Mouse (Mus musculus) c-Kit-negative CD71-positive TER-119-positive erythroid progenitor cells, embryonic 14.5 days (primary cell): Measurements from ENCODE around the gene Cdkl2.
A peak's percentile ranks its signal among the peaks of the same experiment; 100 is the strongest.

ENCODE experiments used
- DNase-seq: peaks from one replicate; pipeline ENCODE4 v3.0.0-alpha.2; 2013; ENCODE audit warnings: low read depth, low spot score

Gene Cdkl2

DNA sequence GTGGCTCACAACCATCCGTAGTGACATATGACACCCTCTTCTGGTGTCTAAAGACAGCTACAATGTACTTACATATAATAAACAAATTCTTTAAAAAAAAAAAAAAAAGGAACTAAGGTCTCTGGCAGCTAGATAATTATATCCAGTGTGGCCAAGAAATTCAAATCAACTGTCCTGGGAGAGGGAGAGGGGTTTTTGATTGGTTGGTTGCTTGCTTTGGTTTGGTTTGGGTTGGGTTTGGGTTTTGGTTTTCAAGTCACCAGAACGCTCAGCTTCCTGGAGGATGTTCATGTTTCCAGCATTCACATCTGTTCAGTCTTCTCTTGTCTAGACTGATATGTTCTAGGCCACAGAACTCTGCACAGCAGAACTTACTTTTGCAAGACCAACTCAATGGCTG, 50.6 kb downstream of the Cdkl2 start:
- no peak for DNase-seq

DNA sequence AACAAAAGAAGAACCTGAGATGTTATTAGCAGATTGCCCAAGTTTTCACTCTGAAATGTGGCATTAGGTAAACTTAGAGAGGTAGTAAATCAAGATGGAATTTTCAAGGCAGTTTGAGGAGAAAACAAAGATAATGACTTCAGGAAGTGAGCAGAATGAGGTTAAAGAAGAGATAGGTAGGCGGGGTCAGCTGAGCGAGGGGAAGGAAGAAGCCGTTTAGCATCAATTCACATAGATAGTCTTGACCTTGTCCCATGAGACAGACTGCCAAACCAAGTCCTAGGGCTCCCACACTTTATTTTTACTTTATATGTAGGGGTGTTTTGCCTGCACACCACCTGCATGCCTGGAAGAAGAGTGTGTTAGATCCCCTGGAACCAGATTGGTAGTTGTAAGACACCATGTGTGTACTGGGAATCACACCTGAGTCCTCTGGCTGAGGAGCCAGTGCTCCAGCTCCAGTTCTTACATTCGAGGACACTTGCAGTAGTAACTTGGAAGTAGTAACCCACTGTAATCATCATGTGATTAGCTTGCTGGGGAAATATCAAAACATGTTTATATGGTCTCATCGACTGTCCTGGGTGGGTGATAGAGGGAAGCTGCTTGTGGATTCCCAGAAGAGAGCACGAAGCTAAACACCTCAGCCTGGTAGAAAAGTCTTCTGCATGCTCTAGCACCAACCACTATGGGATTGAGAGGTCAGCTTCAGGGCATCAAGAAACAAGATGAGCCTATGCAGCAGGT, 52.3 kb downstream of the Cdkl2 start:
- no peak for DNase-seq

DNA sequence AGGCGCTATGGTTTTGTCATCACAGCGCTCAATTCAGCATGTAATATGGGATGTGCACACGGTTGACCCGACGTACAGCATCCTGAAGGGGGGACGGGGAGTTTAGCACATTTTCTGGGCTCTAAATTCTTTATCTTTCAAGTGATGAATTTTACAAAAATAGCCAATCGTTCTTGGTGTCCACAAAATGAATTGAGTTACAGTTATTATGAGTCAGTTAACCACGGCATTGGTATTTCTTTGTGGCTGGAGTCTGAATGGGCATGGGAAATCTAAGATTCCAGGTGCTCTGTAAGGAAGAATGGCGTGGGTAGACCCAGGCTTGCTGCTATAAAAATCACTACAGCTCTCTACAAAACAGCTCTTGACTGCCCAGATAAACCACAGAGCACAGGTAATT, 54.4 kb downstream of the Cdkl2 start:
- DNase-seq, result no peak

DNA sequence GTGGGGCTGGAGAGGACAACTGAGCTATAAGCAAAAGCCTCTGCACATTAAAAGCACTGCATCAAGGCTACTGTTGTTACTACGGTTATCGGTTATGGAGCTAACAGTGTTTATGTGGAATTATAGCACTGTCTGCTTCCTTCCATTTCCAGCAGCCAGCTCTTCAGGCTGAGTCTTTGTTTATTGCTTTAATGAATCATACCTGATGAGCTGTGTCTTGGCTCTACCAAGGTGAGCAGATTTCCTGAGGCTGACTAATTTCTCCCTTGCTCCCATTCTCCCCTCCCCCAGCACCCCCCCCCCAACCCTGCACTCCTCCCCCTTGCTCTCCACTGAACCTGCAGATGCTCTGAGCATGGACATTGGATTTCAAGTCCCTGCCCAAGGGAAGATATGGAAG, 55.9 kb downstream of the Cdkl2 start:
- DNase-seq, result no peak

DNA sequence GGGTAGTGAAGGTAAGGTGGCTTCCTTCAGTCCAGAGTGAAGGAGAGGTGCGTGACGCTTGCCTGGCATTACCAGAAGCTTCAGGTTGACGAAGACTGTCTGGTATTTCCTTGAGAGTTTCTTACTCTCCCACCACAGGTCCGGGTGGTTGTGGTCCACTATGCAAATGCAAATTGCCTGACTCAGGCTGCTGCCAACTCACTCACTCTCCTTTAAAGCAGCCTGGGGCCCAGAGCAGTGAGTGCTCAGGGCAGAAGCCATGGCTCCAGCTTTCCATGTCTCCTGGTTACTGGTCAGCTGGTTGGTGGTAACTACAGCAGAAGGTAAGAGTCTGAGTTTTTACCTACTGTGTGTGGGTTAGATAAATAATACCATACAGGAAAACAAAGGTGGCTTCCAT, 56.4 kb downstream of the Cdkl2 start, which contains the start of gene Odaph:
TSS of gene Odaph (plus strand) at position 240 of the 400 bp plus-strand sequence.
- DNase-seq, result no peak

DNA sequence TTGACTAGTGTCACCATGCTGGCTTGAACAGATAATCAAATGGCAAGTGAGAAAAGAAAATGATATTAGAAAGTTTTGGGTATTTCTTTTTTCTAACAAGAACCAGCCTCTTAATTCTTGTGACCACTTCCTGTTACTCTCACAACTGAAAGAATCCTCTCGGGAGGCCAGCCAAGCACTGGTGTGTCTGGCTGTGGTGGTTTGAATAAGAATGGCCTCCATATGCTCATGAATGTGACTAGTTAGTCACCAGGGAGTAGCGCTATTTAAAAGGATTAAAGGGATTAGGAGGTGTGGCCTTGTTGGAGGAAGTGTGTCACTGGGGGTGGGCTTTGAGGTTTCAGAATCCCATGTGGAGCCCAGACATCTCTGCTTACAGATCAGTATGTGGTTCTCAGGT, 58.0 kb downstream of the Cdkl2 start:
- DNase-seq, result no peak

DNA sequence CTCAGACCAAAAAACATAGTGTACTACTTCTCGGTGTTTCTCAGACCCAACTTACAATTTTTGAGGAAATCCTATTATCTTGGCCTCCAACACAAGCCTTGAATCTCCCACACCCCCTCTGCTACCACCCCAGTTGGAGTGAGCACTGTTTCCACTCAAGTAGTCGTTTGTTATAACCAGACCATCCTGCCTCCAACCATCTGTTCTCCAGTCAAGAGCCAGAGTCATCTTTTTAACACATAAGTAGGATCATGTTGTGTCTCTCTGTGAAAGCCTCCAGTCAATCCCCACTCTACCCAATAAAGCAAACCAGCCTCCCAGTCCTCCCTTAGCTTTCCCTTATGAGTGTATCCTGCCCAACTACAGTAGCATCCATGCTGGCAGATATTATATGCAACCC, 60.2 kb downstream of the Cdkl2 start:
- no peak for DNase-seq

DNA sequence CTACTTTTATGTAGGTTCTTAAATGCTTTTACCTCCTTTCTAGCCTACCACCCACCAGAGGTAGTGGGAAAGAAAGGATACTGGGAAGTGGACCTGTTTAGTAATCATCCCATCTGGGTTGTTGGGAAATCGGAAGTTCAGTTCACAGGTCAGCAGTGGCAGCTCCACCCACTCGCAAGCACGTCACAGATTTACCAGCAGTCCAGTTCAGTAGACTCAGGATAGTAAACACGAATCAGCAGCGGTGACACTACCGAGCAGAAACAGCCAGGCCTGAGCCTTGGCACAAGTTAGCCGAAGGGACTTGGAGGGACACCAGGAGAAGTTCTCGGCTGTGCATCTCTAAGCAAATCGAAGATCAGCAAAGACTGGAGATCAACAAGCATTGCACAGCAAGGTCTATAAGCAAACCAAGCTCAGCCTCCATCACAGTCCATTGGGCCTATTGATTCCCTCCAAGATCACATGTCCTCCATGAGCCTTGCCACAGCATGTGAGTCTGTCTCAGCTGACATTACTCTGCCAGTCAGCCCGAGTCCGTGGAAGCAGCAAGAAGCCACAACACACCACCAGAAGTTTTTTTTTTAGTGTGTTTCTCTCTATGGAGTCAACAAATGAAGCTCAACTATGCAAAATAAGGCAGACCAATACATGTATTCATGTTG, 62.4 kb downstream of the Cdkl2 start:
- no peak for DNase-seq

DNA sequence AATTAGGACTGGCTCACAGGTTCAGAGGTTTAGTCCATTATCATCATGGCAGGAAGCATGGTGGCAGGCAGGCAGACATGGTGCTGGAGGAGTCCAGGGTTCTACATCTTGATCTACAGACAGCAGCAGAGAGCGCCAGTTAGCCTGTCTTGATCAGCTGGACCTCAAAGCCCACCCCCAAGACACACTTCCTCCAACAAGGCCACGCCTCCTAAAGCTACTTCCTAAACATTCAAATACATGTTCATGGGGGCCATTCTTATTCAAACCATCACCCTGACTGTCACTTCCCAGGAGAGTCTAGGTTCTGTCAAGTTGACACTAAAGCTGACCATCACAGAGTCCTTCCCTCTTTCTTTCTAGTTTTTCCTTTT, 66.3 kb downstream of the Cdkl2 start:
- no peak for DNase-seq

DNA sequence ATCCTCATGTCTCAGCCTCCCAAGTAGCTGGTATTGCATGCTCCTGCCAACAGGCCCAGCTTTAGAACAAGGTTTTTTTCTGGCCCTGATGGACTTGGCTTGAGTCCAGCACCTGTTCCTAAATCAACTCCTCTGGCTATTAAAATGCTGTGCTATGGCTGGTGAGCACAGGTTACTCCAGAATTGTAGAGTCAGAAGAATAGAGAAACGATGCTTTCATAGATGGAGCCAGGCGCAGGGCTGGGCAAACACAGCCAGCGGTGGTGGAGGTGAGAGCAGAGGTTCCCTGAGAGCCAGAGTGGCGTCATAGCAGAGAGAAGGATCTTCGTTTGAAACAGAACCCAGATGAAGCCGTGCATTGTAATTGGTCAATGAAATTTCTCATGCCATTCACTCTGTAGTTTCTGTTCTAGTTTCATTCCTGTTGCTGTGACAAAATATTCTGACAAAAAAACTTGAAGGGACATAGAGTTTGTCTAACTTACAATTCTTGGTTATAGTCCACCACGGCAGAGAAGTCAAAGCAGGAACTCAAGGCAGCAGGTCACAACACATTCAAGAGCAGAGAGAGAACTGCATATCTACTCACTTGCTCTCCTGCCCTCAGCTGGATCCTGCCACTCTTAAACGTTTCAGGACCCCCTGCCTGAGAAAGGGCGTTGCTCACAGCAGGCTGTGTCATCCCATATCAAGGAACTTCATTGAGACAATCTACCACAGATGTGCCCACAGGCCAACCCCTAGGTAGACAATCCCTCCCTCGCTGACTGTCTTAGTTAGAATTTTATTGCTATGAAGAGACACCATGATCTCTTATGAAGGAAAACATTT, 66.9 kb downstream of the Cdkl2 start:
- no peak for DNase-seq

DNA sequence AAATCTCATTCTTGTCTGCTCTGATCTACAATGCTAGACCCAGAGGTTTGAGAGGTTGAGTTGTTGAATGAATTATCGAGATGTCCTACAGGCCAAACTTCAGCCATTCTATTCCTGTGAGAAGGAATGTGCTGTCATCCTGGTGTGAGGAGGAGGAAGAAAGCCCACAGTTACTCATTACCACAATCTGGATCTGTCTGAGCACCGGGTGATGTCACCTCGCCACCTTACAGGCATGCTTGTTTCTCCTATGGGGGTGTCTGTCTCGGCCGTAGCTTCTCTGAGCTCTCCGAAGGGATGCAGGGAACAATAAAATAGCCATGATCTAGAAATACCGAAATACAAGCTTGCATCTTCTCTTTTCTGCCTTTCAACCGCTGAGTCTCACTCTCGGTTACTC, 67.9 kb downstream of the Cdkl2 start:
- no peak for DNase-seq

DNA sequence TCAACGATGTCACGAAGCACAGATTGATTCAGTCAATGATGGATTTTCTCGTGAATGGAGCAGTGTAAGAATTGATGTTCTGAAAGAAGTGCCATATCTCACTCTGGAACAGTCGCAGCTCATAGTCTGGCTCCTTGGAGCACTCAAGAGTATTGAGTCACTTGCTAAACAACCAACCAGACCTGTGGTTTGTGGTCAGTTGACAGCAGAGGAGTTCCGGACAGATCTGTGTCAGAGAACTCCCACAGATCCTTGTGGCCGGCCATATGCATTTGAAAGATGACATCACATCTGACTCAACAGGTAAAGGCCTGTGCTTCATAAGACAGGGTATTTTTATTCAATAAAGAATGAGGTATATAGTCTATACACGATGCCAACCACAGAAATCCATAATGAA, 69.7 kb downstream of the Cdkl2 start:
- DNase-seq, result no peak

DNA sequence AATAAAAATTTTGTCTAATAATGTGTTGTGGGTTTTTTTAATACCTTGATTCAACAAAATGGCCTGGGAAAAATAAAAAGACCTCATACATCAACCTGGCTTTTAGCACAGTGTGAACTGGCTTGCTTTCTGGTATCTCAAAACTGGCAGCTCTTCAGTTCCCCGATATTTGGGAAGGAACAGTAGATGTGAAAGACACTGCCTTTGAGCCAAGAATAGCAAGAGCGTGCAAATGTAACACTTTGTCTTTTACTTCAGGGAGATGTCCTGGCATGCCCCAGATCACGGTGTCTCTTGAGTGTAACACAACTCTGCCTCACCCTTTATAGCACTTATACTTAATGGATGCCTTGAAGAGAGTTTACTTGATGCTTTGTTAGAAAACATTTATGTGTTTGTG, 71.6 kb downstream of the Cdkl2 start:
- DNase-seq, result no peak

DNA sequence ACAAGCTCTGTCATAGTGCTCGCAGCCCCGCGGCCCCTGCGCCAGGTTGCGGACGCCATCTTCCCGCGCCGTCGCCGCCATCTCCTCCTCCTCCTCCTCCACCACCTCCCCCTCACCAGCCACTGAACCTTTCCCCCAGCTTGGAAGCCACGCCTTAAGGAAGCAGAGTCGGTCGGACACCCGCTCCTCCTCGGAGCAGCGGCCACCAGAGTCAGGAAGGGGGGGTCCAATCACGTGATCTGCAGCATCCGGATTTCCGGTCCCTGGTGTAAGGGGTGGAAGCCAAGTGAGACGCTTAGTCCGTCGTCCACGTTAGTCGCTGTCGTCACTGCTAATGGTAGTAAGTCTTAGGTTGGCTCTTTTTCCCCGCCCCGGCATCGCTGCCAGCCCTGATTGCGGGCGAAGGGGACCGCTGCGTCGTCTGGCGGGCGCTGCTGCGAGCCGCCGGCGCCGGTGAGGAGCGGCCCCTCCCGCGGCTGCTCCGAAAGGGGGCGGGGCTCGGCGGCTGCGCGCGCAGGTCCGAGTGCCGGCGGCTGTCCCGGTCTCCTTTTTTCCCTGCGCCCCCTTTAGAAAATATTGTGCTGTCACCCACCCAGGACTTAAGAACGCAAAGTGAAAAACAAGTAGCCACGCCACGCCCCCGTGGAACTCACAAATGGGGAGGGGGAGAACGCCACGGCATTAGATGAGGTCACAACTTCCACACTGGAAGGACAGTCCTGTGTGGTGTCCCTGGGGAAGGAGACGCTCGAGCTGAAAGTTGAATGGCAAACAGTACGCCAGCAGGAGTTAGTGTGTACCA, 80.8 kb downstream of the Cdkl2 start, which contains the start of gene Rchy1:
TSS of gene Rchy1 (minus strand) at position 430 of the 802 bp plus-strand sequence.
- peak; percentile 84 for DNase-seq

DNA sequence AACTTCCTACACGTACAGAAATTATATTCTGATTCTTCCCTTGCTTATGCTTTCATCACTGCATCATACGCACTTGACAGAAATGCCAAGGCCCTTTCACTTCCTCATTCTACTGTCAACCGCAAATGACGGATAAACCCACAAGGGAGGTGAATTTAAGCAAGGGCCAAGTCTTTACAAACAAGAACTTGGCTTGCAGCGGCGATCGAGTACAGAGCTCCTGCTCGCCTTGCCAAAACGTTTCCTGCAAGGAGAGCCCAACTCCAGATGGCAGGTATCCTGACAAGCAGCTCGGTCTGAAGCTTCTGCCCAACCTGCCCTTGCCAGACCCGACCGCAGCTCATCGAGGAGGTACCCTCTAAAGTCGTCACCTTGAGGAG, 81.4 kb downstream of the Cdkl2 start:
- DNase-seq, result peak; percentile 42

DNA sequence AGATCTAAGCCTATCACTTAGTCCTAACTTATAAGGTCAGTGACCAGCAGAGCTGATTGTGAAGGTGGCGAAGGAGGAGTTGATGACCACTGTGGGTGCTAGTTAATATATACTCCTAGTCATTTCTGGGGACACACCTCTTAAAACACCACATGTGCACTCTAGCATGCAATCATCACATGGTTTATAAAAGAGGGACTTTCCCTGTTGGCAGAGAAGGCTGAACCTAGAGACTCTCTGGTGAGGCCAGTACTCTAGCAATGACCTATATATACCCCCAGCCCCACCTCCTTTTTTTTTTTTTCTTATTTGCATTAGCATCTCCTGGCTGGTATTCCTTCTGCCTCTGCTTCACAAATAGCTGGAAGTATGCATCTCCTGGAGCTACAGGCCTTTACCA, 82.3 kb downstream of the Cdkl2 start:
- DNase-seq, result peak; percentile 16

DNA sequence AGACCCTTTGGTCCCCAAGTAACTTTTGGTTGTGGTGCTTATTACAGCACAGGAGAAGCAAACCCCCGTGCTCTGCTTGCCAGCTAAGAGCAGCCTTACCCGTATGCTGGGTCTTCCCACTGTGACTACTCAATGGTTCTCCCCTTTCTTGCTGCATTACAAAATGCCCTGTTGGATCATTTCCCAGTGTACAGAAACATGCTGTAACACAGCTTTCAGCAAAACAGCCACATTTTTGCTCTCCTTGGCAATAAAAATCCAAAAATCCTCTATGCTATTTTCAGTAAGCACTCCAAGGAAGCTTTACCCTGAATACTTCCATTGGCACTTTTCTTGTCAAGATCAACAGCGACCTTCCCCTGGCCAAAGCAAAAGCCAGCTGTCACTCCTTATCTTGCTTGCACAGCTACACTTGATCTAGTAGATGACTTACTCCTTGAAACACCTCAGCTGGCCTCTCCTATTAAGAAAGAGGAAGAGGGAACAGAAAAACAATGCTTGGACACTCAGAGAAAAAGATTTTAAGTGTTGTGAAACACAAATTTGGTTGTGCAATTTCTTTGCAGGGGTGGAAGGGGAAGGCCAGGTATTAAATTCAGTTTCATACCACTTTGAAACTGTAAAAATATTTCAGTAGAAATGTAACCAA, 83.0 kb downstream of the Cdkl2 start:
- DNase-seq, result peak; percentile 45

DNA sequence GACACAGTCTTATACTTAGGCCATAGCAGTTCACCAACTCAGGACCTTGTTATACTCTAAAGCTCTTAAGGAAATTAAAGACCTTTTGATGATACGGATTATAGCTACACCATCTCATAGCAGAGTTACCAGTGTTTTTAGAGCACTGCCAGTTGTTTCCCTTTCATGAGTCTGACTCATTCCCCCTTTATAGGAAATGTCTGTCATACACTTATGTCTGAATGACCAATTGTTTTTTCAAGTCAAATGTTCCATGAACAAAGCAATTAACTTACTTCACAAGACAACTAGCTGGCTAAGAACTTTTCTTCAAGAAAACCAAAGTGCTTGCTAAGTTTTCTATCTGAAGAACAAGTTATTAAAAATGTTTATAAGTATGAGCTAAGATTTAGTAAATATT, 83.7 kb downstream of the Cdkl2 start:
- DNase-seq, result no peak

DNA sequence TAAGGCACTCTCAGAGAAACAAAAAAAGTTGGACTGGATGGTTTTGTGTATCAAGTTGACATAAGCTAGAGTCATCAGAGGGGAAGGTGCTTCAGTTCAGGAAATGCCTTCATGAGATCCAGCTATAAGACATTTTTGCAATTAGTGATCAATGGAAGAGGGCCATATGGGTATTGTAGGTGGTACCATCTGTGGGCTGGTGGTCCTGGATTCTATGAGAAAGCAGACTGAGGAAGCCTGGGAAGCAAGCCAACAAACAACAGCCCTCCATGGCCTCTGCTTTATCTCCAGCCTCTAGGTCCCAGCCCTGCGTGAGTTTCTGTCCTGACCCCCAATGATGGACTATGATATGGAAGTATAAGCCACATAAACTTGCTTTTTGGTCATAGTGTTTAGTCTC, 84.6 kb downstream of the Cdkl2 start:
- DNase-seq, result no peak

DNA sequence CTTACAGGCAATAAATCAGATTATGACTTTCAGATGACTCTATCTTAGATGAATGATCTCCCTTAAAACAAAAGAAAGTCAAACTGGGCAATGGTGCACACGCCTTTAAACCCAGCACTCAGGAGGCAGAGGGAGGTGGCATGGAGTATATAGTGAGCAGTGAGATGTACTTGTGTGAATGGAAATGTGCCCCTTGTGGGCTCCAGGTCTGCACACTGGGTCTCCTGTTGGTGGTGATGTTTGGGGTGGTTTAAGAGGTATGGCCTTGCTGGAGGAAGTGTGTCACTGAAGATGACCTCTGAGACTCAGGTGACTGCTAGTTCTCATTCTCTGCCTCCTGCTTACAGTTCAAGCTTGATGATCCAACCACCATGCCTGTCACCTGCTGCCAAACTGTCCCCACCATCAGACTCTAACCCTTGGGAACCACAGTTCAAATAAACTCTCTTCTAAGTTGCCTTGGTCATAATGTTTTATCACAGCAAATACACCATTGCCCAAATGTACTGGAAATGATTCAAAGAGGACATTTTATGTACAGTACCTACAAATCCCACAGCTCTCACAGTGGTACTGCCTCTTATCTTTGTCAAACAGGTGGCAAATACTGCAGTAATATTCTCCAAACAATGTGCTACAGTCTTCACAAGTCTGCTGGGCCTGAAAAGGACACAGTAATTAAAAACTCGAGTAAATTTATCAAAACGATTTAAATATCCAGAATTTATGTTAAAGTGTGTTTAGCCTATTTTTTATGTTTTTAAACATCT, 86.5 kb downstream of the Cdkl2 start:
- DNase-seq, result no peak
